Mouse (Mus musculus) bone marrow, adult 2 months (tissue): ENCODE data around the gene D430042O09Rik. TPM values are rescaled to one million over a fixed set of nuclear protein-coding genes. Genes with fewer than 3 reads are reported as not detected.

Source experiments
- H3K27ac ChIP-seq: fragments of 200-500 bp; 2 replicates; pipeline ENCODE4 v1.5.1; 2012; ENCODE audit warnings: low read depth, mild to moderate bottlenecking, control low read depth, inconsistent platforms, low read length; ENCODE audit not compliant: control insufficient read depth, poor library complexity, insufficient read depth
- H3K4me1 ChIP-seq: fragments of 200-500 bp; 2 replicates; pipeline ENCODE4 v1.6.1; 2011; ENCODE audit warnings: low read length; ENCODE audit not compliant: control insufficient read depth, insufficient read depth
- H3K4me3 ChIP-seq: fragments of 200-500 bp; replicated peaks from 2 replicates; pipeline ENCODE3; 2011; ENCODE audit warnings: mild to moderate bottlenecking, low read depth, low read length, control low read depth; ENCODE audit not compliant: control insufficient read depth
- CTCF ChIP-seq: fragments of 200-500 bp; IDR thresholded peaks from 2 replicates; pipeline ENCODE4 v1.5.1; 2011; ENCODE audit warnings: low read length, control low read depth; ENCODE audit not compliant: control insufficient read depth, insufficient read depth
- POLR2A ChIP-seq: fragments of 200-500 bp; IDR thresholded peaks from 2 replicates; pipeline ENCODE4 v1.6.1; 2011; ENCODE audit warnings: low read depth, mild to moderate bottlenecking, control low read depth, low read length, borderline replicate concordance; ENCODE audit not compliant: control insufficient read depth
- WGBS: fragments of 180-500 bp; shearing (Covaris S2); methylation state at CpG from one replicate; pipeline ENCODE4 v1.1.7; 2018; 5-methylcytosine and 5-hydroxymethylcytosine counted together
- polyA plus RNA-seq: library from polyadenylated mRNA; stranded (reverse); fragments of >200 nt; gene quantifications from 2 replicates; pipeline ENCODE4 v1.2.4, GENCODE M21; 2011; ENCODE audit warnings: low replicate concordance; ENCODE audit not compliant: missing spikeins, insufficient read depth, insufficient read length

Gene D430042O09Rik
- polyA plus RNA-seq, 1 experiment = 9.2 TPM

DNA sequence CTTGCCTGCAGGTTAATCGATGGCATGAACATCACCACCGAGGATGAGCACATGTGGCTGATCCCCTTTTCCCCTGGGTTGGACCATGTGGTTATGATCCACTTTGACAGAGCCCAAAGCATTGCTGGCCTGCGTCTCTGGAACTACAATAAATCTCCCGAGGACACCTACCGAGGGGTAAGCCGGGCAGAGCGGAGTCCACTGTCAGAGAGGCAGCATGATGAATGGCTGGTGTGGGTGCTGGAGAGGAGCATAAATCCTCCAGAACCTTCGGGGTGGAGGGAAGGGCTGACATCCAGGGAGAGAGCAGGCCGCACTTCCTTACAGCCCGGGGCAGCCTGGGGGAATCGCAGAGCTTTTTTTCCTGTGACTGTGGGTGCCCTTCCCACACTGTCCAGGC lies 157.5 kb downstream of the D430042O09Rik start:
- H3K27ac ChIP-seq = no peak overlapping the region
- TF ChIP-seq CTCF (no peak), POLR2A (no peak)
- H3K4me3 ChIP-seq = no peak overlapping the region
- WGBS = 84% methylated on average over 11 of the region's 11 CpGs
- H3K4me1 ChIP-seq = no peaks in the 10 kb centered on the region

DNA sequence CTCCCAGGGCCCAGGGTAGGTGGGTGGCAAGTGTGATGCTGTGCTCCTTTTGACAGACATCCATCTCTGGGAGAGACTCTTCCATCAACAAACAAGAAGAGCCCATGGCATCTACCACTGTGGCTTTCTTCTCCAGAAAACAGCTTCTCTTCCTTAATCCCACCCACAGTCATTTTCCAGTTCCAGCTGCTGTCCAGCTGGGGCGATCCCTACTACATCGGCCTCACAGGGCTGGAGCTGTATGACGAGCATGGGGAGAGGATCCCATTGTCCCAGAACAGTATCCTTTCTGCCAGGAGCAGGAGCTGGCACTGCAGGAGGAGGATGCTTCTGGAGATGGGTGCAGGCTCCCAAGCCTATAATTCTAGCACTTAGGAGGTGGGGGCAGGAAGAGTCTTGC lies 160.9 kb downstream of the D430042O09Rik start:
- Histone ChIP-seq H3K4me1 (no peaks in the 10 kb centered on the region), H3K27ac (no peak overlapping the region), H3K4me3 (no peak overlapping the region)
- TF ChIP-seq CTCF (no peak), POLR2A (no peak)
- WGBS = 89% methylated on average over 3 of the region's 3 CpGs

DNA sequence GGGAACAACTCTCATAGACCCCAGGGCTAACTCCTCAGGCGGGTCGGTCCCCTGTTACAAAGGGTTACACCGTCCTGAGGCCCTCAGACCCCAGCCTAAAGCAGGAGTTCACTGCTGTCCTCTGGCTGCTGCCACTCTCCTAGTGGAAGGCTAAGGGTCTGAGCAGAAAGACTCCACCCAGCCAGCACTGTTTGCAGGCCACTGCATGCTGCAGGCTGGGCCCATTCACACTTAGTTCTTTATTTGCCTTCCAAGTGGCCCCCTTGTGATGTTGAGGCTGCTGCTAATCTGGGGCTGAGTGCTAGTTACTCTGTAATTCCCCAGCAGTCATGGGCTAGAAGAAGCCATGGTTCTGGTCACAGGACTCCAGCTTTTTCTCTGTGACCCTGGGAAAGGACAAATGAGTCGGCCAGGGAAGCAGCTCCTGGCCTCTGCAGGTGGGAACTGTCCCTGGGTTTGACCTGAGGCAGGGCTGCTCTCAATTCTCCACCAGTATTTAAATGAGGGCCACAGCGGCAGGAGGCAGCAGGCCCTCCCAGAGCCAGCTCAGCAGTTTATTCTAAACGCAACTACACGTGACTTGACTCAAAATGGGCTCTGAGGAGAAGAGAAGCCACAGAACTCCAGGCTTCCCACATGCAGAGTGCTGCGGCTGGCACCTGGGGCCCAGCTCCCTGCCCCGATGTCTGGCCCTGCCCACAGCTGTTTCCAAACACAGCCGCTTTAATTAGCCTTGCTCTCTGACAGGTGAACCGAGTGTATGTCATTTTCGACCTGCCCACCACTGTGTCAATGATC lies 163.9 kb downstream of the D430042O09Rik start:
- H3K27ac ChIP-seq = no peak overlapping the region
- 71% methylated on average over 12 of the region's 12 CpGs for WGBS
- H3K4me3 ChIP-seq = no peak overlapping the region
- TF ChIP-seq CTCF (no peak), POLR2A (no peak)
- no peaks in the 10 kb centered on the region for H3K4me1 ChIP-seq

DNA sequence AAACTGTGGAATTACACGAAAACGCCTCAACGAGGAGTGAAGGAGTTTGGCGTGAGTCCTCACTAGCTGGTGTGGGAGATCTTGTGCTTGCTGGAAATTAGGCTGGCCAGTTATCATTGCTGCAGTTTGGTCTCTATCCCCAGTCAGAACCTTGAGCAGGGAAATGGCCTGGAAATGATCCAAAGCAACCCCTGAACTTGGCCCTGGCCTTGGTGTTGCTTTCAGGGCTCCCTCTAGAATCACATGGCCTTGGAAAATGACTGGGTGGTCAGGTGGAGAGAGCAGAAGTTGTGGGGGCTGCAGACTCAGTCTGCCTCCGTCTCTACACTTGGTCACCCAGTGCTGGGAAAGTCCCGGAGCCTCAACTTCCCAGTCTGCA lies 164.5 kb downstream of the D430042O09Rik start:
- TF ChIP-seq POLR2A = no peak
- no peak for TF ChIP-seq CTCF
- H3K4me1 ChIP-seq = no peaks in the 10 kb centered on the region
- H3K27ac ChIP-seq = no peak overlapping the region
- WGBS = 80% methylated on average over 6 of the region's 6 CpGs
- no peak overlapping the region for H3K4me3 ChIP-seq

DNA sequence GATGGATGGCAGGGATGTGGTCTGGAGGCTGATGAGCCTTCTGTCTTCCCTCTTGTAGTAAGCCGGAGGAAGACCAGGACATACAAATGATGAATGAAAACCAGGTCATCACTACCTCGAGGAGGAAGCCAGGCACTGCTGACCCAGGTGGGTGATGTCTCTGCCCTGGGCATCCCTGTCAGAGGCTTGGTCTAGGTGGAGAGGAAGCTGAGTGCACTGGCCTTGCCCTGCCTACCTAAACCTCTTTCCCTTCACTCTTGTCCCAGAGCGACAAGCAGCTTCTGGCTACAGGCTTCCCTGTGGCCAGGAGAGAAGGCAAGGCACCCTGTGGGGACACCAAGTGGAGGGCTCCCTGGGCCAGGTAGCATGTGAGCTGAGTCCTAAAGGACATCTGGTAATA lies 165.2 kb downstream of the D430042O09Rik start:
- TF ChIP-seq CTCF = no peak
- TF ChIP-seq POLR2A = no peak
- no peak overlapping the region for H3K27ac ChIP-seq
- no peaks in the 10 kb centered on the region for H3K4me1 ChIP-seq
- H3K4me3 ChIP-seq = no peak overlapping the region
- WGBS = 83% methylated on average over 3 of the region's 3 CpGs

DNA sequence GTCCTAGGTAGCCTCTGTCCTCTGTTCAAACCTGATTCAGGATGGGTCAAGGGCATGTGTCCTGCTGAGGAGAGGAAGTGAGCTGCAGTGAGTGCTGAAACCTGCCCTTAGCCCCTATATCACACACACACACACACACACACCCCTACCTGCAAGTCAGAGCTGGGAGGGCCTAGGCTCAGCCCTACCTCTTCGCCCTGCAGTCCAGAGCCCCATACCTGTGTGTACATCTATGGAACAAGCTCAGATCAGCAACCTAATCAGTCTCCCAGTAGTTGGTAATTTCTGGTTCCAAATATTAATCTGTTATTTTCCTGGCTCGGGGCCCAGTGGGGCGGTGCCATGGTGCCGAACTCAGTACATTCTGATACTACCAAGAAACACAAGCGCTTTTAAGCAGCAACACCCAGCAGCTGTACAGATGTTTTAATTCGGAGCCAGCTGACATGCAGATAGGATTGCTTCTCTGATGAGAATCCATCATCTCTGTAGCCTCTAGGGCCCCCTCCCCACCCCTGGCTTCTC lies 166.3 kb downstream of the D430042O09Rik start:
- TF ChIP-seq CTCF (no peak), POLR2A (no peak)
- Histone ChIP-seq H3K4me3 (no peak overlapping the region), H3K27ac (no peak overlapping the region), H3K4me1 (no peaks in the 10 kb centered on the region)
- 82% methylated on average over 6 of the region's 6 CpGs for WGBS

DNA sequence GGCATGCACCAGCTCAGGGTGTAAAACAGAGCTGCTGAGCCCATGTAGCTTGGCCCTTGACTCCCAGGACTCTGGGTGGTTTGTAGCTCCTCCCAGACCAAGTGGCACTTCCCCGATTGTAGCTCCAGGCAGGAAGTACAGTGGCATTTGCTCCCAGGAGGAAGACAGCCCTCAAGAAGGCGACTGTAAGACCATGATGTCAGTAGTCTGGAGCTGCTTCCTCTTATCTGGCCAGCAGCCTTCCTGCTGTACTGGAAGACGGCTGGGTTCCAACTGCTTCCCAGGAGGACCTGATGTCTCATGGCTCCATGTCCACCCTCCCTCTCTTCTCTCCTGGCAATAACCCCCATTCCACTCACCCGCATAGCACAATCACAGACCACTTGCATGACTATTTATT lies 170.4 kb downstream of the D430042O09Rik start:
- 21% methylated on average over 4 of the region's 4 CpGs for WGBS
- Histone ChIP-seq H3K4me3 (no peak overlapping the region), H3K27ac (no peak overlapping the region), H3K4me1 (no peaks in the 10 kb centered on the region)
- no peak for TF ChIP-seq POLR2A
- TF ChIP-seq CTCF = no peak

DNA sequence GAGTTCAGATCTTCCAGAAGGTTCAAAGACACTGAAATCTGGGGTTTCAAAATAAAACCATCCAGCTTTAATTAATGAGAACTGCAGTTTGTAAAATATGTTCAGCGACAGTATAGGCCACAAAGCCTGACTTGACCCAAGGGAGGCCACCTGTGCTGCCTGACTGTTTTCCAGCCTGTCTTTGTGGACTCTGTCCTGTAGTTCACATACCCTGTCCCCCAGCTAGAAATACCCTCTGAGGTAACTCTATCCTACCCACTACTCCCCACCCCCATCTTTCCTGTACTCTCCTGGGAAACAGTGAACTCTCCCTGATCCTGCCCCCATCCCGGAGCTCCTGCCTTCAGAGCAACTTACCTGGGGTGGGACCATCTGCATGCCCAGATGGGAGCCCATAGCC lies 175.5 kb downstream of the D430042O09Rik start:
- 78% methylated on average over 2 of the region's 2 CpGs for WGBS
- H3K4me1 ChIP-seq = no peaks in the 10 kb centered on the region
- no peak overlapping the region for H3K27ac ChIP-seq
- no peak overlapping the region for H3K4me3 ChIP-seq
- TF ChIP-seq POLR2A (no peak), CTCF (no peak)
